Mouse (Mus musculus) left cerebral cortex, postnatal 14 days (tissue): ENCODE results near the gene Cptp. TPM values are rescaled to one million over a fixed set of nuclear protein-coding genes. Genes with fewer than 3 reads are reported as not detected.

Source experiments
- DNase-seq, 2 experiments: peaks; one replicate each; pipeline ENCODE4 v3.0.0; 2021 to 2022; ENCODE audit warnings: low spot score in 2 of 2, mixed read lengths in 1 of 2
- intact Hi-C: fragments of 180-260 bp; cut with DNase I; formaldehyde crosslinking; loops from one replicate; pipeline ENCODE4 v1.15.1; 2025
- microRNA-seq, 2 experiments: library from miRNA; unstranded; fragments of <30 nt; microRNA quantifications; one replicate each; pipeline ENCODE4 v1.2.0; 2022
- total RNA-seq, 2 experiments: library from RNA; stranded (reverse); gene quantifications; 2 replicates each; pipeline ENCODE4 v1.2.3; 2021

The Cptp gene
- total RNA-seq, 2 experiments from 2014 or later, result 28.8 to 29.7 TPM

DNA sequence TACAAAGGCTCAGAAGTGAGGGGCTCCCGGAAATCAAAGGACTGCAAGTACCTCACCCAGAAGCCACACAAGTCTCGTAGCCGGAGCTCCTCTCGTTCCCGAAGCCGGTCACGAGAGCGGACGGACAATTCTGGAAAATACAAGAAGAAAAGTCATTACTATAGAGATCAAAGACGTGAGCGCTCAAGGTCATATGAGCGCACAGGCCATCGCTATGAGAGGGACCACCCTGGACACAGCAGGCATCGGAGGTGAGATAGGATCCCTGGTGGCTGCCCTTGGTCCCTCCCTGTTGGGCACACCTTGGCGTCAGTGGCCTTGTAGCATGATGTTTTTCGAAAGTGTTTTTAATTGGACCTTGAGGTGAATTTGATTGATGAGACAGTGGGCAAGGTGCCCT is 45.8 kb downstream of the Cptp start:
- DNase-seq, result no peak
- intact Hi-C loops, result no loop called here

DNA sequence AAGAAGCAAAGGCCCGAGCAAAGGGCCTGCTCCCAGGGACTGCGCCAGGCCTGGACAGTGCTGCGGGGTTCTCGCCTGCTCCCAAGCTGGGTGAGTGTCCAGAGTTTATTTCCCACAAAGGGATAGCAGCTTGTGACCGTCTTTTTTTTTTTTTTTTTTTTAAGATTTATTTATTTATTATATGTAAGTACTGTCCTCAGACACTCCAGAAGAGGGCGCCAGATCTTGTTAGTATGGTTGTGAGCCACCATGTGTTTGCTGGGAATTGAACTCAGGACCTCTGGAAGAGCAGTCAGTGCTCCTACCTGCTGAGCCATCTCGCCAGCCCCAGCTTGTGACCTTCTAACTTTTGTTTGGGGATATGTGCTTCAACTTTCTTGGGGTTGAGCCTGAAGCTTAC is 48.2 kb downstream of the Cptp start:
- DNase-seq, result no peak
- intact Hi-C loops, result no loop called here

DNA sequence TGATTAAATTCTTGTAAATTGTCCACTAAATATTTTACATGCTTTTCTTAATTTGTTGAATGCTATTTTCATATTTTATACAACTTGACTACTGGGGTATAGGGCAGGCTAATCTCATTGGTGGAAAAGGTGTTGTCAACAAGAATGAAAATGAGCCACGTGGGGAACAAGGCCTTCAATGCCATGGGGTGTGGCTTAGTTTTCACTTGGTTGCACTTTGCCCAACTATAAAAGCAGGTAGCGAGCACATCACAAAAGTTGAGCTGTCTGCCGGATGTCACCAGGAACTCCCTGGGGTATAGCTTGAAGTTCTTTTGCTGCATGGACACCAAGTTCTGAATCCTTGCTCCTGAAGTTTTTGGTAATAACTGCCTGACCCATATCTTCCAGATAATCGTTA is 51.7 kb downstream of the Cptp start:
- no peak for DNase-seq
- intact Hi-C loops, result no loop called here

Small RNA genes within 50 kb of the gene (microRNA-seq; reads per million reads assigned to microRNA genes)
- 0 reads per million in 2 experiments for gene Gm22991

Other genes with a start within 250 kb of the Cptp start
- 10 to 100 TPM; 45.4 to 47.0 TPM for gene Cdk11b, start 244.6 kb downstream of the Cptp start, total RNA-seq
- not detected for gene Gm10563, start 224.0 kb downstream of the Cptp start, total RNA-seq
- 1 to 10 TPM; 1.2 to 2.4 TPM for gene Mmp23, start 216.1 kb downstream of the Cptp start, total RNA-seq
- gene Mib2, start 200.2 kb downstream of the Cptp start, total RNA-seq, result 100 to 1,000 TPM; 105 TPM
- gene Fndc10, start 175.1 kb downstream of the Cptp start, total RNA-seq, result 10 to 100 TPM; 22.8 to 26.0 TPM
- 10 to 100 TPM; 84.2 to 86.8 TPM for gene Ssu72, start 164.6 kb downstream of the Cptp start, total RNA-seq
- gene Tmem240, start 134.6 kb downstream of the Cptp start, total RNA-seq, result 10 to 100 TPM; 67.0 to 70.7 TPM
- gene Atad3a, start 108.3 kb downstream of the Cptp start, total RNA-seq, result 10 to 100 TPM; 52.3 to 53.2 TPM
- gene Vwa1, start 94.7 kb downstream of the Cptp start, total RNA-seq, result 10 to 100 TPM; 16.3 to 17.0 TPM
- 10 to 100 TPM in 1 of 2 experiments, 1 to 10 TPM in 1; 8.7 to 11.6 TPM for gene Tmem88b, start 83.6 kb downstream of the Cptp start, total RNA-seq
- gene Ankrd65, start 79.0 kb downstream of the Cptp start, total RNA-seq, result under 1 TPM in 1 of 2 experiments, not detected in 1; 0.31 TPM
- gene Mrpl20, start 66.6 kb downstream of the Cptp start, total RNA-seq, result 100 to 1,000 TPM; 104 to 112 TPM
- gene Ccnl2, start 57.0 kb downstream of the Cptp start, total RNA-seq, result 10 to 100 TPM; 69.5 to 73.5 TPM
- 10 to 100 TPM; 83.3 to 84.1 TPM for gene Aurkaip1, start 38.2 kb downstream of the Cptp start, total RNA-seq
- 10 to 100 TPM in 1 of 2 experiments, 1 to 10 TPM in 1; 9.0 to 14.0 TPM for gene Mxra8, start 29.8 kb downstream of the Cptp start, total RNA-seq
- 10 to 100 TPM; 81.5 to 81.6 TPM for gene Dvl1, start 22.0 kb downstream of the Cptp start, total RNA-seq
- under 1 TPM; 0.20 to 0.27 TPM for gene Tas1r3, start 6.1 kb downstream of the Cptp start, total RNA-seq
- gene Ints11, start 106 bp upstream of the Cptp start, total RNA-seq, result 10 to 100 TPM; 34.4 to 38.4 TPM
- 10 to 100 TPM; 65.3 to 66.9 TPM for gene Pusl1, start 22.3 kb upstream of the Cptp start, total RNA-seq
- gene Acap3, start 22.4 kb upstream of the Cptp start, total RNA-seq, result 100 to 1,000 TPM; 139 TPM
- 10 to 100 TPM; 69.8 to 79.0 TPM for gene Ube2j2, start 74.4 kb upstream of the Cptp start, total RNA-seq
- 10 to 100 TPM; 13.5 to 15.1 TPM for gene C1qtnf12, start 92.9 kb upstream of the Cptp start, total RNA-seq
- gene B3galt6, start 123.2 kb upstream of the Cptp start, total RNA-seq, result 10 to 100 TPM in 1 of 2 experiments, 1 to 10 TPM in 1; 9.6 to 10.6 TPM
- 100 to 1,000 TPM; 150 to 157 TPM for gene Sdf4, start 123.4 kb upstream of the Cptp start, total RNA-seq
- 1 to 10 TPM in 1 of 2 experiments, under 1 TPM in 1; 0.66 to 1.2 TPM for gene Tnfrsf4, start 144.4 kb upstream of the Cptp start, total RNA-seq
- gene Tnfrsf18, start 156.7 kb upstream of the Cptp start, total RNA-seq, result under 1 TPM in 1 of 2 experiments, not detected in 1; 0.32 TPM
- gene Ttll10, start 190.0 kb upstream of the Cptp start, total RNA-seq, result not detected
- gene 9430015G10Rik, start 240.5 kb upstream of the Cptp start, total RNA-seq, result 10 to 100 TPM; 28.0 to 28.1 TPM